Comparison of ENCODE assay signal across 25 mouse cellular contexts in the genomic region with DNA sequence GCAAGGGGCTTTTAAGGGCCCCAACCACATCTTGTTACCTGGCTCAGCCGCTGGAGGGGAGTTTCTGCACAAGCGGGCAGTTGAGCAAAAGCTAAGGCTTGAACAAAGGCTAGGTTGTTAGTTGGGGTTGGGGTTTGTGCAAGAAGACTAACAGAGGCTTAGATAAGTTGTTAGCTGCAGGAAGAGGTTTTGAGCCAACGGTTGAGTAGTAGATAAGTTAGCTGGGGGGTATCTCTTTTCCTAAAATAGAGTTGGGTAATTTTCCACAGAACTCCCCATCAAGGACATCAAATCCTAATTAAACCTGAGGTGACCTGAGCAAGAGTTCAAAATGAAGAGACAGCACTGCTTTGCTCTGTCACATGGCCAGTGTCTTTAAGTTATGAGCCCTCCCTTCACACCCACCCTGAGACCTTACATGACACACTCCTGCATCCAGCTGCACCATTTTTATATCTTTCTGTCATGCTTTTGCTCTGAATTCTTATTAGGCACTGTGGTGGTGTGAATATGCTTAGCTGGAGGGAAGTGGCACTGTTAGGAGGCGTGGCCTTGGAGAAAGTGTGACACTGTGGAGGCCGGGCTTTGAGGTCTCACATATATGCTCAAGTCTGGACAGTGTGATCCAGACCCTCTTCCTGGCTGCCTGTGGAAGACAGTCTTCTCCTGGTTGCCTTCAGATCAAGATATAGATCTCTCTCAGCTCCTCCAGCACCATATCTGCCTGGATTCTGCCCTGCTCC. TPM values are rescaled to one million over a fixed set of nuclear protein-coding genes. Genes with fewer than 3 reads are reported as not detected.
"Had no signal": no experiment of that assay in that cellular context is flagged by ENCODE, and none has a peak within 500 bp of the region (broad histone marks: within the 10 kb centered on the region; RNA-seq: fewer than 3 reads in every experiment).

No protein-coding gene starts in this region.

- H3K9me3 ChIP-seq: limb, embryonic 10.5 days; limb, embryonic 13.5 days; liver, embryonic 12.5 days; liver, embryonic 15.5 days; lung, embryonic 15.5 days; midbrain, embryonic 10.5 days; midbrain, embryonic 13.5 days; neural tube, embryonic 13.5 days; stomach, embryonic 15.5 days had no signal

- H3K4me2 ChIP-seq: limb, embryonic 13.5 days; liver, embryonic 12.5 days; liver, embryonic 15.5 days; lung, embryonic 15.5 days; midbrain, embryonic 13.5 days; neural tube, embryonic 13.5 days; stomach, embryonic 15.5 days had no signal

- H3K4me3 ChIP-seq: limb, embryonic 10.5 days; limb, embryonic 13.5 days; liver, embryonic 12.5 days; liver, embryonic 15.5 days; lung, embryonic 15.5 days; midbrain, embryonic 10.5 days; midbrain, embryonic 13.5 days; myocyte; neural tube, embryonic 13.5 days; stomach, embryonic 15.5 days had no signal

- H3K36me3 ChIP-seq: limb, embryonic 10.5 days; limb, embryonic 13.5 days; liver, embryonic 12.5 days; liver, embryonic 15.5 days; lung, embryonic 15.5 days; midbrain, embryonic 10.5 days; midbrain, embryonic 13.5 days; neural tube, embryonic 13.5 days; stomach, embryonic 15.5 days had no signal

- ATAC-seq: liver, embryonic 12.5 days; midbrain, embryonic 13.5 days; midbrain, embryonic 16.5 days had no signal

- H3K9ac ChIP-seq: limb, embryonic 13.5 days; liver, embryonic 12.5 days; liver, embryonic 15.5 days; lung, embryonic 15.5 days; midbrain, embryonic 13.5 days; neural tube, embryonic 13.5 days; stomach, embryonic 15.5 days had no signal

- H3K4me1 ChIP-seq: limb, embryonic 10.5 days; liver, embryonic 12.5 days; liver, embryonic 15.5 days; lung, embryonic 15.5 days; midbrain, embryonic 10.5 days; midbrain, embryonic 13.5 days; neural tube, embryonic 13.5 days; stomach, embryonic 15.5 days had no signal

- H3K27ac ChIP-seq: limb, embryonic 10.5 days; limb, embryonic 13.5 days; liver, embryonic 12.5 days; liver, embryonic 15.5 days; lung, embryonic 15.5 days; midbrain, embryonic 10.5 days; midbrain, embryonic 13.5 days; neural tube, embryonic 13.5 days; stomach, embryonic 15.5 days had no signal

- DNase-seq: kidney, adult 9 months; kidney, postnatal 14 days; kidney, postnatal 4 days; liver; lung, adult 18-20 months; lung, postnatal 10 days; lung, postnatal 36 days; retina, postnatal 1 day; right cerebral cortex, postnatal 25 days; spleen, adult 18-20 months; thymus, postnatal 25 days had no signal

- H3K27me3 ChIP-seq: liver, embryonic 15.5 days; lung, embryonic 15.5 days; midbrain, embryonic 13.5 days; neural tube, embryonic 13.5 days; stomach, embryonic 15.5 days had no signal

RNA-seq across cellular contexts. Expression of a gene that starts 20.7 kb away (rescaled TPM):
- total RNA-seq: monocyte, adult 5-6 weeks; neutrophil, adult 5-6 weeks had no signal
- polyA plus RNA-seq: kidney, embryonic 16.5 days; limb, embryonic 10.5 days; limb, embryonic 13.5 days; liver, embryonic 12.5 days; liver, embryonic 15.5 days; lung, embryonic 15.5 days; midbrain, embryonic 10.5 days; midbrain, embryonic 13.5 days; midbrain, embryonic 16.5 days; myocyte; neural tube, embryonic 13.5 days had no signal
